Comparison of ENCODE assay signal across 8 mouse cellular contexts in genomic region chr9:107580501-107581317, GRCm38 (mm10). TPM values are rescaled to one million over a fixed set of nuclear protein-coding genes. Genes with fewer than 3 reads are reported as not detected.
DNase-seq lines count a peak whose midpoint lies in the region; ATAC-seq and TF ChIP-seq lines count a peak whose summit lies in the region.

Hyal3 (plus strand) TSS chr9:107580818.

- TF ChIP-seq CTCF in lung, postnatal 0 days (IDR thresholded peaks at IDR 0.05) = no peak

- peak; percentile 82 for TF ChIP-seq EP300 in lung, postnatal 0 days (IDR thresholded peaks at IDR 0.05)

- peak within 1 kb of the TSS; percentile 71 for H3K4me2 ChIP-seq in hindbrain, embryonic 11.5 days (replicated peaks; ENCODE audit: low read depth, low read length)
- peak within 1 kb of the TSS; percentile 74 for H3K4me2 ChIP-seq in lung, postnatal 0 days (replicated peaks; ENCODE audit: low read depth, low read length)

- H3K9ac ChIP-seq in hindbrain, embryonic 11.5 days (ENCODE audit: low read depth, low read length) = peak within 1 kb of the TSS; percentile 84
- peak within 1 kb of the TSS; percentile 85 for H3K9ac ChIP-seq in lung, postnatal 0 days (replicated peaks; ENCODE audit: low read depth)

- peak; percentile 66 for ATAC-seq in hindbrain, embryonic 11.5 days (ENCODE audit: low FRiP score)
- ATAC-seq in lung, postnatal 0 days = peak; percentile 87

- WGBS in hindbrain, embryonic 11.5 days = 1% methylated on average over 32 of the region's 32 CpGs
- under 1% methylated on average over 32 of the region's 32 CpGs for WGBS in lung, postnatal 0 days

- peak within 1 kb of the TSS; percentile 47 for H3K27ac ChIP-seq in hindbrain, embryonic 11.5 days (ENCODE audit: low read depth, low read length)
- peak within 1 kb of the TSS; percentile 97 for H3K27ac ChIP-seq in lung, postnatal 0 days (ENCODE audit: low read length)

- DNase-seq in Muller cell, postnatal 12 days (ENCODE audit: inconsistent ontology term) = peak; percentile 90
- DNase-seq in cerebellum, postnatal 10 days = peak; percentile 92 to 94
- peak; percentile 83 to 93 for DNase-seq in frontal cortex, adult 2 months (ENCODE audit: extremely low spot score in 1 of 2, low spot score in 1 of 2)
- peak; percentile 81 for DNase-seq in hindbrain, embryonic 11.5 days (ENCODE audit: low spot score)
- peak; percentile 83 to 86 for DNase-seq in layer of hippocampus, postnatal 10 days (ENCODE audit: low spot score in 2 of 2)
- DNase-seq in lung, postnatal 0 days (ENCODE audit: low spot score) = peak; percentile 98
- DNase-seq in ovary, postnatal 14 days (ENCODE audit: low spot score) = peak; percentile 85
- DNase-seq in thymus, postnatal 25 days = peak; percentile 87

- no peaks in the 10 kb centered on the region for H3K36me3 ChIP-seq in hindbrain, embryonic 11.5 days (ENCODE audit: control insufficient read depth, insufficient read depth, low read length)
- H3K36me3 ChIP-seq in lung, postnatal 0 days (ENCODE audit: insufficient read depth, low read length) = no peaks in the 10 kb centered on the region

- H3K27me3 ChIP-seq in hindbrain, embryonic 11.5 days (ENCODE audit: control insufficient read depth, insufficient read depth, low read length) = no peaks in the 10 kb centered on the region
- no peaks in the 10 kb centered on the region for H3K27me3 ChIP-seq in lung, postnatal 0 days (replicated peaks; ENCODE audit: insufficient read depth, low read length)

- H3K4me3 ChIP-seq in hindbrain, embryonic 11.5 days (ENCODE audit: low read depth, low read length) = peak within 1 kb of the TSS; percentile 58
- peak within 1 kb of the TSS; percentile 60 for H3K4me3 ChIP-seq in lung, postnatal 0 days (ENCODE audit: low read depth, low read length)

- peaks cover 7% of the 10 kb centered on the region for H3K4me1 ChIP-seq in hindbrain, embryonic 11.5 days (replicated peaks; ENCODE audit: control insufficient read depth, insufficient read depth, low read length)
- H3K4me1 ChIP-seq in lung, postnatal 0 days (ENCODE audit: insufficient read depth, low read depth, low read length) = peaks cover 6% of the 10 kb centered on the region

- H3K9me3 ChIP-seq in hindbrain, embryonic 11.5 days (ENCODE audit: control insufficient read depth, low read length) = no peaks in the 10 kb centered on the region
- no peaks in the 10 kb centered on the region for H3K9me3 ChIP-seq in lung, postnatal 0 days (ENCODE audit: low read length)

RNA-seq across cellular contexts. Expression of gene Hyal3, which starts in this region (rescaled TPM):
- 0.69 and 0.74 TPM in 2 replicates for polyA plus RNA-seq in frontal cortex, adult 2 months (2012; rRNA removed)
- 0.18 and 0.39 TPM in 2 replicates for polyA plus RNA-seq in hindbrain, embryonic 11.5 days (2014; fragmentation: Nextera tagmentation; extraction: Ambion mirVana)
- total RNA-seq in layer of hippocampus, postnatal 10 days (2021) = 1 to 10 TPM; 1.2 to 1.7 TPM
- 1.7 and 2.2 TPM in 2 replicates for polyA plus RNA-seq in lung, postnatal 0 days (2015; fragmentation: Nextera tagmentation; extraction: Ambion mirVana)

Comparison
In these comparisons a context has a peak if more than half of its experiments do, and no peak if none do; other contexts are left out.
1. Peak in every context shown above with its lines: DNase-seq, ATAC-seq, H3K4me3 ChIP-seq and H3K27ac ChIP-seq.
2. Peak in DNase-seq in frontal cortex, adult 2 months; RNA of the gene not detected or under 1 TPM.
3. Peak in DNase-seq, ATAC-seq, H3K4me3 ChIP-seq, H3K27ac ChIP-seq, H3K9ac ChIP-seq and H3K4me2 ChIP-seq in hindbrain, embryonic 11.5 days; RNA of the gene not detected or under 1 TPM.